Mouse (Mus musculus): ENCODE data around the gene 4933424G06Rik.

The 4933424G06Rik gene

DNA sequence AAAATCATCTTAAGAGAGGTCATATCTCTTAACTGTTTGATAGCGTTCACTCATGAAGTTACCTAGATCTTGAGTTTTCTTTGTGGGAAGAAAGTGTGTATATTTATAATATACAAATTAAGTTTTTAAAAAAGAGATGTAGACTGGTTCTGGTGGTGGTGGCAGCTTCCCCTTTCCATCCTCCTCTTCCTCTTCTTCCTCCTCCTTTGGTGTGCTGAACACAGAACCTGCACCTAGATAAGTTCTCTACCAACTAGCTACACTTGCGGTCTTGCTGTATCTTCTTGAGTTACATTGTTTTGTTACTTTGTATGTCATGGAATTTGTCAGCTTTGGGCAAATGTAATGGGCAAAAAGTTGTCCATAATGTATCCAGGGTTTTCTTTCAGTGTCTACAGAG lies 1.2 kb downstream of the 4933424G06Rik start:
- DNase-seq, result no peak

DNA sequence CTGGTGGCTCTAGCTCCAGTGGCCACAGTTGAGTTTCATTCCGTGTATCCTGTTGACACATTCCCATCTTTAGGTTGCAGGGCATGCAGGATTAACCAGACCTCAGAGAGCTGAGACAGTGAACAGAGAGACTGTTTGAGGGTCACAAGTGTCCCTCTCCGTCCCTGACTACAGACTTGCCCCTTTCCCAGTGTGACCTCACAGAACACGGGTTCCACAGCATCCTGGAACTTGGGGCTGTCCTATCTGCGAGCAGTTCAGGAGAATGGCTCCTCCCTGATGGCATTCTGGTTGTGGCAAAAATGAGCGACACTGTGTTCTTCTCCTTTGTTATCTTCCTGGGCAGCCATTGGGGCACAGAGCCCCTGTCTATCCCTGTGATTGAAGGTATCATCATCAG lies 4.4 kb downstream of the 4933424G06Rik start, which contains the start of gene Actr1b:
Gene Actr1b, minus strand, starts transcription at position 112 of the 400 bp plus-strand sequence.
- DNase-seq, result no peak

DNA sequence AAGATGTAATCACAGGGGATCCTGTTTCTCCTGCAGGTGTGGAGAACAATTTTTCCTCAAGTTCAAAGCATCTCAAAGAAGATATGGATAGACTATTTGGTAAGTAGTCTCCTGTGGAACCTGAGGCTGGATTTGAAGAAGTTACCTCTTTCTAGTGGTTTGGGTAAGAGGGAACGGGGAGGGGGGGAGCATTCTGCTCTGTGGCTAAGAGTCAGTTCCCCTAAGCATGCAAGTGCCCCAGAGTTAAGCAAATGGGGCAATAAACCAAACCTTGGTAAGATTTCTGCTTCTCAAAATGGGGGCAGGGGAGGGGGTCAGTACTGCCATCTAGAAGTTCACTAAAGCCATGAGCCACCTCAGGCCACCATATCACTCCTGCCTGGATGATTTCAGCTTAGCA lies 8.8 kb downstream of the 4933424G06Rik start:
- no peak for DNase-seq

DNA sequence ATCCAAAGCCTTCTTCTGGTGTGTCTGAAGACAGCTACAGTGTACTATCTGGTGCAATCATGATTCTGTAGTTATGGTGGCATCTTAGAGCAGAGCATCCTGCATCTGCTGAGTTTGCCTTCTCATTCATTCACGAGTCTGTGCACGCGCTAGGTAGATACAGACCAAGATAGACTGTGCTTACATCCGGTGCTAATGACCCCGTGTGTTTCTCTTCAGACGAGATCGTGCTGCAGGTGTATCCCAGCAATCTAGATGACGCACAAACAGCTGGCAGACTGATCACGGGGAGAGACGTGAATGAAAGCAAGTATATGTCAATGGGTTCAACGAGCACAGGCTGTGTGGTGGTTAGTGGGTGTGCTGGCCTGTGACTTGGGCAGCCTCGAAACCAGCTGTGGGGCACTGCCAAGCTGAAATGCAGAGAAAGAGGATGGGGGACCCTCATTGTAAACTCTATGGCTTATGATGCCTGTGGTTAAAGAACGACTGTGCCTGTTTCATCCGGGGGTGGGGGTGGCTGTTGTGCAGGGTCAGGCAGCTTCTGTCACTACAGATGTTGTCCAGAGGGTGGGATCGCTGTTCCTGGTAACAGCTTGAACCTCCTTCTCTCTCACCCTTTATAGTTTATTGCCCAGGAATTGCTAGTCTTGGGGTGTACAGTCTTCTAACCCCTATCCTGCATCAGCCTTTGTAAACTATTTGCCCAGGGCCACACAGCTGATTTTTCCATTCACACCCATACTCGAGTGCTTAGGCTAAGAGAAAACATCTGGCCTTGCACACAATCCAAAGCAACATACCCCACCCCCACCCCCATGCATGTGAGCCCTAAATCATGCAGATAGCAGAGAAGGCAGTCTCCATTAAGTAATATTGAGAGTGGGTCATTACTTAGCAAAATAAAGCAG lies 13.5 kb downstream of the 4933424G06Rik start:
- peak in 1 of 2 experiments; percentile 21 for DNase-seq

DNA sequence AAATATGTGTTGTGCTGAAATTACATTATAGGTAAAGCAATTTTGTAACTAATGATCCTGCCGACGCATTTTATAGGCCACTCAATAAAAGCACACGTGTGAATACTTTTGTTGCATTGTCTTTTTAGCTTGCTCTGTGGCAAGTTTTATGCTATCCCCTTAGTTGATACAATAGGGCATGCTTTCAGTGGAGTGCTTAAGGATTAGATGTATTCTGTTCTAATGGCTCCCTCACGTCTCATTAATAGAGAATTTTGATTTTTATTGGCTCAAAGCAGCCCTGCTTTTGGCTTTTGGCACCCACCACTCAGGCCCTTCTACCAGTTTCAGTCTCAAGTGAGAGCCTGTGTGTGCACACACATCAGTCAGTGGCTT lies 14.1 kb downstream of the 4933424G06Rik start:
- no peak for DNase-seq

DNA sequence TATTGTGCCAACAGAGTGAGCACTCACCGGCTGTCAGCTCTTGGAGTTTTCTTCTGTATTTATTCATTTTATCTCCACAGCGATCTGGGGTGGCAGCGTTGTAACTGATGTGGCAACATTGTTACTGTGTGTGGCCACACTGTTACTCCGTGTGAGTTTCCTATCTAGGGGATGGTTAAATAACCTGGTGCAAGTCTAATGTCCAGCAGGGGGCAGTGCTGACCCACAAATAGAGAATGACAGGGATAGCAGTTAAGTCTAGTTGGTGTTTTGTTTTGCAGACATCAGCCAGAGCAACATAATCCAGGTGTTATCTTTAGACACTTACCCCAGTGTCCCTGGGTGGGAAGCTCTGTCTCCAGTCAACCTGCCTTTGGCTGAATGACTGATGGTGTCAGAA lies 27.4 kb downstream of the 4933424G06Rik start:
- DNase-seq, result peak; percentile 82 to 94

DNA sequence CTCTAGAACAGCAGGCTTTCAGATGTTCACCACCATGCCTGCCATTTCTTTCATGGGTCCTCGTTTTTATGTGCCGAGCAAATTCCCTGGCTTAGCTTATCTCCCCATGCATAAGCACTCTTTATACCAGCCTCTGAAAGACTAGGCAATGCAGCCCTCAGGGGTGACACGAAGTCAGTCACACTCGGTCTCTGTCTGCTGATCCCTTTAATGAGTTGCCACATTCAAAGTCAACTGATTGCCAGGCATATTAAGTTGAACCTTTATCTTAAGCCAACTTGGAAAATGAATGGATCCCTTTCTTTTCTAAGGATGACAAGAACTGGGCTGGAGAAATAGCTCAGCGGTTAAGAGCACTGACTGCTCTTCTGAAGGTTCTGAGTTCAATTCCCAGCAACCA lies 29.3 kb downstream of the 4933424G06Rik start:
- DNase-seq, result peak in 1 of 2 experiments; percentile 17

DNA sequence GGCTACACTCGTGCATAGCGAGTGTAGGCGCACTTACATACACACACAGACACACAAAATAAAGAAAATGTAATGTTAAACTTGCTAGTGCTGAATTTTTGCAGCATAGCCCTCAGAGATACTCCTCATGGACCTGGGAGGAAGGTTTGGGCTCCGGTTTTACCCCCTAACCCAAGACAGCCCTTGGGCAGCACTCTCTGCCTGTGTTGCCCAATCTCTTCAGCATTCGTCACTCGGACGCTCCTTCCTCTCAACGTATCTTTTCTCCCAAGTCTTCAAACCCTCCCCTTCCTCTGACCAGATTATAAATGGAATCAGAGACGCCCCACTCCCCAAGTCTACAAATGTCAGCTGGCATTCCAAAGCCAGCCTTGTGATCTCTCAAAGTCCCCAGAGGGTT lies 33.1 kb downstream of the 4933424G06Rik start:
- DNase-seq, result peak in 1 of 2 experiments; percentile 3

DNA sequence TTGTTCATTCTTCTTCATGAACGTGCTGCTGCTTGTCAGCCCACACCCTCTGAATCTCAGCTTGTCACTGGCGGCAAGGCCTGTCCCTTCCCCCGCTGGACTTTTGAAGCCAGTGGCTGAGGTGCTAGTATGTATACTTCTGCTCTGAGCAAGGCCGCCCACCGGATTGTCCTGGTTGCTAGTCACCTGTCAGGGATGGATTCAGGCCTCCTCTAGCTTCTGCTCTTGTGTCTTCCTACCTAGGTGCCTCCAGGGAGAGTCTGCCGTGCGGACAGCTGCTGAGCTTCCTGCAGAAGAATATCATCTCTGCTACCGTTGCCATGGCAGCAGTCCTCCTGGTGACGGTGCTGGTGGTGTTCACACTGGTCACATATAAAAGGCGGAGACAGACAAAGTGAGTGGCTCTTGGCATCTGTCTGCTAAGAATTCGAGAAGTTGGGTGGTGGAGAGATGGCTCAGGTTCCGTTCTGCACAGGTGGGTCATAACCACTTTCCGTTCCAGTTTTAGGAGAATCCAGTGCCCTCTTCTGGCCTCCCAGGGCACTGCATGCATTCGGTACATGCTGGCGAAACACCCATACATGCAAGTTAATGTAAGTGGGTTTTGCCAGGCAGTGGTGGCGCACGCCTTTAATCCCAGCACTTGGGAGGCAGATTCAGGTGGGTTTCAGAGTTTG lies 34.5 kb downstream of the 4933424G06Rik start:
- peak; percentile 68 to 82 for DNase-seq

DNA sequence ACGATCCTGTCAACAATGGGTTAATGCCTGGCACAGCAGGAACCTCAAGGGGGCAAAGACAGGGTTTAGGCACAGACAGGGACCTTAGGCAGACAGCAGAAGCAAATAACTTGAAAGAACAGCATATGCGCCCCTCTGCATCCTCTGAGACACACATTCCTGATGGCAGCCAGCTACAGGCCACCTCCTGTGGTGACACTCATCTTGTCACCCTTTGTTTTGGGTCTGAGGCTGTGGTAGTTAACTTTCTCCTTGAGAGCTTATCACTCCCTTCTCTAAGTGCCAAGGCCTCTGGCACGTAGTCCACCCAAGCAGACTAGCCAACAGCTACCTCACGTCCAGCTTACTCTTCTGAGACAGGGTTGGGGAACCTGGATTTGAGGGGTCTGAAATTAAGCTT lies 35.7 kb downstream of the 4933424G06Rik start:
- peak in 1 of 2 experiments; percentile 19 for DNase-seq

DNA sequence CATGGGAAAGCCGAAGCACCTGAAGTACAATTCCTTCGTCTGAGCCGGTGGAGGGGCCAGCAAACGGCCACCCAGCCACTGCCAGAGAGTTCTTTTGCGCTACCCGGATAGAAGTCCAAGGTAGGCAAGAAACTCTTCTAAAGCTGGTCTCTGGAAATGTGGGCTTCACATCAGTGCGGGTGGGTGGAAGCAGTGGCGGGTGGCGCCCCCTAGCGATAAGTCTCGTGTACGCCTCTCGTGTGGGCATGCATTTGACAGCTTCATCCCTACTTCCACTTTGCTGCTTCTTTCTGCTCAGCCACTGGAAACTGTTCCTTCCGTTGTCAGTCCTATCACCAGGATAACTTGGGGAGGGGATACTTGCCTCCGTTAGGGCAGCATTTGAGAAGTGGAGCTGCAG lies 36.5 kb downstream of the 4933424G06Rik start:
- DNase-seq, result peak; percentile 29

DNA sequence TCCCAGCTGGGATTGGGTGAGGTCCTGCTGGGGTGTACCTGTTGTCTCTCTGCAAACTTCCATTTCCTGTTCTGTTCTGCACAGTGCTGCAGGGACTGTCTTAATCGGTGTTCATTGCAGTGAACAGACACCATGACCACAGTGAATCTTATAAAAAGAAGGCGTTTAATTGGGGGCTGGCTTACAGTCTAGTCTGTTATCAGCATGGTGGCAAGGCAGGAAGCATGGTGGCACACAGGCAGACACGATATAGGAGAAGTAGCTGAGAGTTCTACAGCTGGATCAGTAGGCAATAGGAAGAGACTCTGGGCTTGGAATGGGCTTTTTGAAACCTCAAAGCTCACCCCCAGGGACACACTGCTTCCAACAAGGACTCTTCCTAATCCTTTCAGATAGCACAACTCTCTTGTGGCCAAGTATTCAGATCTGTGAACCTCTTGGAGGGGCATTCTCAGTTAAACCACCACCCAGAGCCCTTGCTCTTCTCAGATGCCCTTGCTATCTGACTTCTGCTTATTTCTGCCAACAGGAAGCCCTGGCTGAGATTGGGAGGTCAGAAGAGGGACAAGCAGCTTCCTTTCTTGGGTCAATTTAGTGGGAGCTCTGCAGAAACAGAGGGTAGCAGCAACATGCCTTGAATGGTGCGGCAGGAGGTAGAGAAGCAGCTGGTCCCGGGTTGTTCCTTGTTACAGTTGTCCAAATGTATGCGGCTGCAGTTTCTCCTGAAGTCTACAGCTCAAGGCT lies 44.2 kb downstream of the 4933424G06Rik start:
- peak in 1 of 2 experiments; percentile 24 for DNase-seq

DNA sequence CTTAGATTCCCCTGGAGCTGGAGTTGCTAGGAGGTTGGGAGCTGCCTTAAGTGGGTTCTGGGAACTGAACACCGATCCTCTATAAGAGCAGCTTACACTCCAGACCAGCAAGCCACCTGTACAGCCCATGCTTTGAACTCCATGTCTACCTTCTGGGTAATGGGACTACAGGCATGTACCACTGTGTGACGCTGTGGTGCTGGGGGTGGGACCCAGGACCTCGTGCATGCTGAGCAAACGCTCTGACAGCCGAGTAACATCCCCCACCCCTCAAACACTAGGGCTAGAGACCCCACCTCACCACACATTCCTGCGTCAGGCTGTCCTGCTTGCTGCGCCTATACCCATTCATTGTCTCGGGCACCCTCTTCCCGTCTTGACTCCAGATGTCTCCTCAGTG lies 48.6 kb downstream of the 4933424G06Rik start:
- peak in 1 of 2 experiments; percentile 17 for DNase-seq

DNA sequence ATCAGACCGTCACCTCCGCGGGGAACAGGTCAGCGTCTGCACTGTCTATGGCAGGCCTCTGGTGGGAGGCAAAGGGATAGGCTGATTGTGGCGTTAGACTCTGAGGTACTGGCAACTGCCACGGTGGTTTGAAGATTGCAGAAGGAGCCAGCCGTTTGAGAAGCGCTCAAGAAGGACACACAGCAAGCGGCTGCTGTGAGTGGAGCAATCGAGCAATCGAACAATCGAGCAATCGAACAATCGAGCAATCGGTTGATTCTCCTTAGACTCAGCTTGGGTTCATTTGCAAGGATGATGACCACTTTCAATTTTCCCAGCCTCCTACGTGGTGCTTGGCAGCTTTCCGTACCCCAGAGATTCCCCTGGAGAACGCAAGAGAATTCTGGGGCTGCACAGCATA lies 49.1 kb downstream of the 4933424G06Rik start:
- peak in 1 of 2 experiments; percentile 29 for DNase-seq

DNA sequence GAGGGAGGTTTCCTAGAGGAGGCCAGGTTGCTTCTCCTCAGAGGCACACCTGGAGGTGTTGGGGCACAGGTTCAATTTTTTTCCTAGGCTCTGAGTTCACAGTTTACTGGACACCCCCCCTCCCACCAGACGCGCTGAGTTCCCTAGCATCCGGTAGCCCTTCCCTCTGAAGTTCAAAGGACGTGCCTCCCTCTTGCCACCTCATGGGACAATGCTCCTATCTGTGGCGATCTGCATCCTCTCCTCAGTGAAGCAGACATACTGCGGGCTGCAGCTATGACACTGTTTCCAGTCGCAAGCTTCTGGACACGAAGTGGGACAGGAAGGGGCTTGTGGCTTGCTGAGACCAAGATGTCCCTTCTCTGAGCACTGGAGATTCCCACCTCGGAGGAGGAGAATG lies 50.5 kb downstream of the 4933424G06Rik start:
- peak in 1 of 2 experiments; percentile 5 for DNase-seq

DNA sequence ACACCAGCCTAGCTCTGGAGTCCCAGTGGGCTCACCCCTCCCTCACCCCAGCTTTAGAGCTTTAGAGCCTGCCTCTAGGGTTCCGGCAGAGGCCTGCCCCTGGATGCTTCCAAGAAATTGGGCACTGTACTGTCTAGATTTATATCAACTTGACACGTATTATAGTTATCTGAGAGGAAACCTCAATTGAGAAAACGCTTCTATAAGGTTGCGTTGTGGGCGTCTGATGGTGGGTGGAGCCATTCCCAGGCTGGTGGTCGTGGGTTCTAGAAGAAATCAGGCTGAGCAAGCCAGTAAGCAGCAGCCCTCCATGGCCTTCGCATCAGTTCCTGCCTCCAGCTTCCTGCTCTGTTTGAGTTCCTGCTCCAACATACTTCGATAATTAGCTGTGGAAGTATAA lies 51.1 kb downstream of the 4933424G06Rik start:
- peak in 1 of 2 experiments; percentile 14 for DNase-seq

DNA sequence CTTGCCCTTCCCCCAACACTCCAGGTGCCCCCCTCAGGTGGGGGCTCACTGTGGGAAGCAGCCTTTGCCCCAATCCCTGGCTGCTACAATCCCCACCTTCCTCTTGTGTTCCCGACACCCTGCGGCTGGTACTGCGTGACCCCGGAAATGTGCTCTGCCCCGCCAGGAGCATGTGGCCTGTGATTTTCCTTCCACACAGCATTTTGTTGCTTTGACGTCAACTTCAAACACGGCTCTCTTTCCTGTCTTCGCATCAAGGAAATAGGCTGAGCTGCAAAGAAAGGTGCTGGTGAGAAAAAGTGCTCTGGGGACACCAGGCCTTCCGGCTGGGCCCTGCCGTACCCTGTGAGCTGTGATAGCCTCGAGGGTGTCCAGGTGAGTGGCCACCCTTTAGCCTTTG lies 51.6 kb downstream of the 4933424G06Rik start, which contains the start of gene Zap70:
Gene Zap70, plus strand, starts transcription at position 231 of the 400 bp plus-strand sequence.
- peak in 1 of 2 experiments; percentile 25 for DNase-seq

DNA sequence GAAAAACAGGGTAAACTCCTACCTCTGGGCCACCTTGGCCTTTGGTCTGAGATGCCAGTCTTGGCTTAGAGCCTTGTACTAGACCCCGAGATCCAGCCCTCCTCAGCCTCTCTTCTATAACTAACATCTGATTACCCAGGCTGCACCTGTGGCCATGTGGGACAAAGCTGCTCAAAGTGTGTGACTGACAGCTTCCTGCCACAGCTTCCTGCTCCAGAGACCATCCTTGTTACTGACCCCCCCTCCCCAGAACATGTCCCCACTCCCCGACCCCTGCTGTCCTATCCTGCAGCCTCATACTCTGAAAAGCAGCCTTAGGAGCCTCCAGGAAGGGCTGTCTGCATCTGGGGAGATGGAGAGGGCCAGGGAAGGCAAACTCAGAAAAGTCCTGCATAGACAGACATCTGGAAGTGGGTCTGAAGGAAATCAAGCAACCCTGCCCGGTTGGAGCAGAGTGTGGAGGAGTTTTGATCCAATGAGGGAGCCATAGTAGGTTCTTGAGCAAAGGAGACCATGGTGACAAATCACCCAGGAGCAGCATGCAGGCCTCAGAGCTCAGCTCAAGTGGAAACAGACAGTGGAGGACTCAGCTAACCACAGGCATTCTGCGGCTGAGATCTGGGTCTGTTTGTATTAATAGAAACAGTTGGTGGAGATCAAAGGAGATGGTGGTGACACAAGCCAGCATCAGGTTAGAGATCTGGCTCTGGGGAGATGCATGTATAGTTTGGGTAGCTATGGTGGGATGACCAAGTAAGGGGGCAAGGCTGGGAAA lies 56.7 kb downstream of the 4933424G06Rik start:
- no peak for DNase-seq

DNA sequence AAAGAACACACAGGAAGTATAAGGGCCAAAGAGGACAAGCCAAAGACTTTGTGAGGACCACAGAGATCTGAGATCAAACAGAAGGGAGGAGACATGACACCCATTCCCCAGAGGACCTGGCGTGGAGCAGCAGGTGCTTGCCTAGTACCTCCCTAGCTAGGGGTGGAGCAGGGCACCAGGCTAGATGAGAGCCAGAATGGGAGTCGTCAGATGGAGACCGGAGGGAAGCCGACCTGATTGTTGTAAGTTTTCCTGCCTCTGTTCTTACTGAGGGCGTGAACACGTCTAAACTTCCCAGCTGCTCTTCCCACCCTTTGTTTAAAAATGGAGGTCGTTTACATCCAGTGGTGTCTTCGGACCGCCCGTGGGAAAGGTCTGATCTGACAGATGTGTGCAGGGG lies 57.4 kb downstream of the 4933424G06Rik start:
- DNase-seq, result no peak

DNA sequence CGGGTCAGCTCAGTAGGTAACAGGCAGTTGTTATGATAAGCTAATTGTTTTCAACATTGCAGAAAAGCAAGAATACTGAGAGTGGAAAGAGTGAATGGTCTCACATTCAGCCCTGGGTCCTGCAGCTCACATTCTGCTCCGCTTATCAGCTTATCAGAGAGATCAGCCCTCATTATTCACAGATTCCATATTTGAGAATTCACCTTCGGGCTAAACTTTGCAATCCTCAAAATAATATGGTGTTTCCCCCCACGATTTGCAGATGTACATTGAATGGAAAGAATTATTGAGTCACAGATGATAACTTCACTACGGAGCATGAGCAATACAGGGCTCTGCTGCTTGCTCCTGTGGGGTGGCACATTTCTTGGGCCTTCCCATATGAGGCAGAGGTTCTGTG lies 58.8 kb downstream of the 4933424G06Rik start:
- DNase-seq, result peak in 1 of 2 experiments; percentile 10

DNA sequence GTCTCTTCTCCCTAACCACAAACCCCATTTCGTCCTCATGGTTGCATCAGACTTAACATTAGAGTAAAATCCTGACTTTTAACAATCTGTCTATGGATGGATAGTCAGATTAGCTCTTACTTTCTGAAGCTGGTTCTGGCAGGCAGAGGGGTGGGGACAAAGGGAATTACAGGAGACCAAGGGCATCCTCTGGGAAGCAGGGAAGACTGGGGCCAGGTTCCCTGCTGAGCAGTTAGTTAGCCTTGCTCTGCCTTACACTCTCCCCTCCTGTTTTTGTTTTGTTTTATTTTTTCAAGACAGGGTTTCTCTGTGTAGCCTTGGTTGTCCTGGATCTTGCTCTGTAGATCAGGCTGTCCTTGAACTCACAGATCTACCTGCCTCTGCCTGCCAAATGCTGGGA lies 60.0 kb downstream of the 4933424G06Rik start:
- no peak for DNase-seq

DNA sequence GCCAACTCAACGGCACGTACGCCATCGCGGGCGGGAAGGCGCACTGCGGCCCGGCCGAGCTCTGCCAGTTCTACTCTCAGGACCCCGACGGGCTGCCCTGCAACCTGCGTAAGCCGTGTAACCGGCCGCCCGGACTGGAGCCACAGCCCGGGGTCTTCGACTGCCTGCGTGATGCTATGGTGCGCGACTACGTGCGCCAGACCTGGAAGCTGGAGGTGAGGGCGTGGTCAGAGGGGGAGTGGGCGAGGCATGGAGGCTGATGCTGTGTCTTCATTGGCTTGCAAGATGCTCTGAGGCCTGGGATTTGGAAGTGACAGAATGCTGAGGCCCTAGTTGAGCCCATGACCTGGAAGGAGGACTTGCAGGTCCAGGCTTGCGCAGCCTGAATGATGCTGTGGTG lies 61.0 kb downstream of the 4933424G06Rik start:
- DNase-seq, result no peak
